Mouse (Mus musculus): ENCODE data around the gene Pcnx.

The Pcnx gene

GRCm38 (mm10) chr12:81855031-81855430 lies 4.8 kb upstream of the Pcnx start:
- DNase-seq (ENCODE audit: low spot score): no peak

- peak; percentile 58 for DNase-seq (ENCODE audit: low spot score)
Observed at GRCm38 (mm10) chr12:81856696-81857095, 3.1 kb upstream of the Pcnx start.

GRCm38 (mm10) chr12:81857251-81857650 lies 2.6 kb upstream of the Pcnx start:
- no peak for DNase-seq (ENCODE audit: low spot score)

- DNase-seq (ENCODE audit: low spot score): no peak
Observed at GRCm38 (mm10) chr12:81857978-81858569, 1.7 kb upstream of the Pcnx start.

- peak; percentile 71 for DNase-seq (ENCODE audit: low spot score)
Observed at GRCm38 (mm10) chr12:81860308-81861181, 722 bp downstream of the Pcnx start.

GRCm38 (mm10) chr12:81861199-81862085 lies 1.6 kb downstream of the Pcnx start:
- DNase-seq (ENCODE audit: low spot score): no peak

GRCm38 (mm10) chr12:81862351-81862802 lies 2.6 kb downstream of the Pcnx start:
- DNase-seq (ENCODE audit: low spot score): peak; percentile 60

- DNase-seq (ENCODE audit: low spot score): no peak
Observed at GRCm38 (mm10) chr12:81863949-81864348, 4.1 kb downstream of the Pcnx start.

- DNase-seq (ENCODE audit: low spot score): no peak
Observed at GRCm38 (mm10) chr12:81865183-81865582, 5.4 kb downstream of the Pcnx start.

GRCm38 (mm10) chr12:81867316-81867715 lies 7.5 kb downstream of the Pcnx start:
- DNase-seq (ENCODE audit: low spot score): no peak

GRCm38 (mm10) chr12:81869205-81869940 lies 9.6 kb downstream of the Pcnx start:
- DNase-seq (ENCODE audit: low spot score): no peak

GRCm38 (mm10) chr12:81873345-81873744 lies 13.5 kb downstream of the Pcnx start:
- no peak for DNase-seq (ENCODE audit: low spot score)

GRCm38 (mm10) chr12:81880161-81880560 lies 20.3 kb downstream of the Pcnx start:
- DNase-seq (ENCODE audit: low spot score): no peak

GRCm38 (mm10) chr12:81883255-81884106 lies 23.7 kb downstream of the Pcnx start:
- no peak for DNase-seq (ENCODE audit: low spot score)

GRCm38 (mm10) chr12:81884107-81884398 lies 24.2 kb downstream of the Pcnx start:
- DNase-seq (ENCODE audit: low spot score): no peak

GRCm38 (mm10) chr12:81884983-81885382 lies 25.2 kb downstream of the Pcnx start:
- DNase-seq (ENCODE audit: low spot score): no peak

- DNase-seq (ENCODE audit: low spot score): no peak
Observed at GRCm38 (mm10) chr12:81885982-81886381, 26.2 kb downstream of the Pcnx start.

GRCm38 (mm10) chr12:81888954-81889353 lies 29.1 kb downstream of the Pcnx start:
- no peak for DNase-seq (ENCODE audit: low spot score)

GRCm38 (mm10) chr12:81891946-81892345 lies 32.1 kb downstream of the Pcnx start:
- DNase-seq (ENCODE audit: low spot score): no peak

GRCm38 (mm10) chr12:81894311-81894710 lies 34.5 kb downstream of the Pcnx start:
- no peak for DNase-seq (ENCODE audit: low spot score)

GRCm38 (mm10) chr12:81895986-81896385 lies 36.2 kb downstream of the Pcnx start:
- no peak for DNase-seq (ENCODE audit: low spot score)

Measured in adipocyte (in vitro differentiated cells).